Mouse (Mus musculus): Measurements from ENCODE around the gene Dop1b.

Gene Dop1b

DNA sequence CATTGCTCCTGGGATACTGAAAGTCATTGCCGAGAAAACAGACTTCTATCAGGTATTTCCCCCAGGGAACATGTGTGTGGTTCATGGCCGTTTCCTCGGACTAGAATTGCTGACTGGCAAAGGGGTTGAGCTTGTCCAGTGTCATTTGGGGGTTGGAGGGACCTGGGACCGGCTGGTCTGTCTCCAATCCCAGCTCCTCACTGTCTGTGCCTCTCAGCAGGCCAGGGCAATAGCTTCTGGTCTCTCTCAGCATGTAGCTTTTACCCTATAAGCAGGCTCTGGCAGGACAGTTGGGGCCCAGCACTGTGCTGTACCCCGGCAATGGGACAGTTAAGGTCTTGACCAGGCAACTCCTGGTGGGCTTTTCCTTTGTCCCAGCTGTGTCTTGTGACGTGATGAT is 51.7 kb downstream of the Dop1b start:
- 85% methylated on average over 6 of the region's 6 CpGs for WGBS

DNA sequence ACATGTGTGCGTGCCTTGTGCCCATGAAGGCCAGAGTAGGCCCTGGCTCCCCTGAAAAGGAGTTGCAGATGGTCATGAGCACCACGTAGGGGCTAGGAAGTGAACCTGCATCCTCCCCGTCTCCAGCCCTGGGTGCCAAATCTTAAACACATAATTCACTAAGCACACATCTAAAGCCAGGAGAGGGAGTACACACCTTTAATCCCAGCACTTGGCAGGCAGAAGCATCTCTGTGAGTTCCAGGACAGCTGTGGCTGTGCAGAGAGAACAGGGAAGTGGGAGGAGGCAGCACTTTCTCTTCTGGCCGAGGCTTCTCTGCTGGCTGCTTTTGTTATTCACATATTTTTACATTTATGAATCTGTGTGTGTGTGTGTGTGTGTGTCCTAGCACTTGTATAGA is 52.9 kb downstream of the Dop1b start:
- WGBS, result 41% methylated on average over 4 of the region's 4 CpGs

DNA sequence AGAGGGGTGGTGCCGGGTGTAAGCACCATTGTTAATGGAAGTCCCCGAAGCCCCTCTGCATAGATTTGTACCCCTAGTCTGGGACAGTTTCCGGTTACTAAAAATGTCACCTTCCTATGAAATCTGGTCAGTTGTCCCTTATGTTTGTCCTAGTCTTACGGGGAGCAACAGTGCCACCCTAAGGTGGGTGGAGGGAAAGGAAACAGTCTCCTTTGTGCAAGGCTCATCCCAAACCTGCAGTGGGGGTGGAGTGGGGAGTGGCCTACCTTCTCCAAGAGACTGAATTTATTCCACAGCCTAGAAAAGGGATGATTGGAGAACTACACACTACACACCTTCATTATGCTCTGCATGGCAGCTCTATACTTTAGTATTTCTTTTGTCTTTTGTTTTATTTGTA is 55.3 kb downstream of the Dop1b start:
- WGBS, result 48% methylated on average over 4 of the region's 4 CpGs

DNA sequence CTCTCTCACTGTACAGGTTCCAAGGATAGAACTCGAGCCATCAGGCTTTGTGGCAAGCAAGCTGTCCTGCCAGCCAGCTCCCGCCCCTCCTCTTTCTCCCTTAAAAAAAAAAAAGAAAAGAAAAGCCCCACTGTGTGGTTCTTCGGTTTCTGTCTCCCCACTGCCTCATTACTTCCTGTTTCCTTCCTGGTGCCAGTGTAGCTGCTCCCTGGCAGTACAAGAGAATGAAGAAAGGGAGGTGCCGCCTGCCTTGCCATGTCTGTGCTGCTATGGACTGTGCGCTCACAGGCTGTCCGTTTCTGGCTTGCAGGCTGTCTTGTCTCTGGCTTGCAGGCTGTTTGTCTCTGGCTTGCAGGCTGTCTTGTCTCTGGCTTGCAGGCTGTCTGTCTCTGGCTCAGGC is 55.8 kb downstream of the Dop1b start:
- 46% methylated on average over 6 of the region's 6 CpGs for WGBS

DNA sequence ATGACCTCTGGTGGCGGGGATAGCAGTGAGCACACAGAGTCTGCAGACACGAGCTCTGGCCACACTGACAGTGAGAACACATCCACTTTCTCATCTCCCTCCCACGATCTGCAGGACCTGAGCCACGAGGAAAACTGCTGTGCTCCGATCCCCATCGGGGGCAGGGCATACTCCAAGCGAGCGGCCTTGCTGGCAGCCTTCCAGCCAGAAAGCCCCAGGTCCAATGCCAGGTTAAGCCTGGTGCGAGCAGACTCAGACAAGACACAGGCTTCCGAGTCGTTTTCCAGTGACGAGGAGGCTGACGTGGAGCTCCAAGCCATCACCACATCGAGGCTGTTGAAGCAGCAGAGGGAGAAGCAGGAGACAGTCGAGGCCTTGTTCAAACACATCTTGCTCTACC is 57.9 kb downstream of the Dop1b start:
- WGBS, result 68% methylated on average over 15 of the region's 15 CpGs

DNA sequence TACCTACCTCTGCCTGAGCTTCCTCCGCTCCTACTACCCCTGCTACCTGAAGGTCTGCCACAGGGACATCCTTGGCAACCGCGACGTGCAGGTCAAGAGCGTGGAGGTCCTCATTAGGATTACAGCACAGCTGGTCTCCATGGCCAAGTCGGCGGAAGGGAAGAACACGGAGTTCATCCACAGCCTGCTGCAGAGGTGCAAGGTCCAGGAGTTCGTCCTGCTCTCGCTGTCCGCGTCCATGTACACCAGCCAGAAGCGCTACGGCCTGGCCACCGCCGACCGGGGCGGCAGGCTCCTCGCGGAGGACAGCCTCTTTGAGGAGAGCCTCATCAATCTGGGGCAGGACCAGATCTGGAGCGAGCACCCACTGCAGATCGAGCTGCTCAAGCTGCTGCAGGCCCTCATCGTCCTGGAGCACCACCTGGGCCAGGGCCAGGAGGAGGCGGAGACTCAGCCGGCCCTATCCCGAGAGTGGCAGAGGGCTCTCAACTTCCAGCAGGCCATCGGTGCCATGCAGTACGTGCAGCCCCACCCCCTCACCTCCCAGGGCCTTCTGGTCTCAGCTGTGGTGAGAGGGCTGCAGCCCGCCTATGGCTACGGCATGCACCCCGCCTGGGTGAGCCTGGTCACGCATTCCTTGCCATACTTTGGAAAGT is 58.7 kb downstream of the Dop1b start:
- WGBS, result 80% methylated on average over 32 of the region's 32 CpGs

DNA sequence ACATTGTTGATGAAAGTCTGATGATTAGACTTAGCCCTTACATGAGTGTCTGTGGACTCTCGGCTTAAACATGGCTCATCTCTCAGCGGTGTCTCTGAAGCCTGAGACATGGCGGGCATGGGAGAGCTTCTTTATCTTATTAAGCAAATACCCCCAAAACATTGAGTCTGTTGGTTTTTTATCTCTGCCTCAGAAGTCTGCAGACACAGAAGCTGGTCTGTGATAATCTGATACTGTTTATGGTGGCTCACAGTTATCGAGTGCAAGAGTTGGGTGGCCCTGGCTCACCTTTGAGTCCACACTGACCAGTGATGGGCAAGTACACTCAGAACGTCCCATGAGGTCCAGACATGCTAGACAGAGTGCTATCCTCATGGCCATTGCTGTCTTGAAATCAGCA is 63.0 kb downstream of the Dop1b start:
- WGBS, result 92% methylated on average over 5 of the region's 5 CpGs

DNA sequence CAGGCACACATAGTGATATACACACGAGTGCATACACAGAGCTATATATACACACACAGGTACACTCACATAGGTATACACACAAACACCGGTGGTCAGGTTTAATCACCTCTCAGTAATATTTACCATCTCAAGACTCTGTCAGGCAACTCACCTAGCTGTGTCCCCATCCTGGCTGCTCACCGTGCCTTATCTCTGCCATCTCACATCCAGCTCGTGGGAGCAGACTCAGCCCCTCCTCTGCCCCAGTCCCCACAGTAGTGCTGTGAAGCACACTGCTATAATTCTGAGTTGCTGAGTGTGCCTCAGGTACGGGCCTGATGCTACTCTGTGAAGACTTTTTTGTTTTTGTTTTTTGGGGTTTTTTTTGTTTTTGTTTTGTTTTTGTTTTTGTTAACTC is 64.8 kb downstream of the Dop1b start:
- 87% methylated on average over 5 of the region's 5 CpGs for WGBS

DNA sequence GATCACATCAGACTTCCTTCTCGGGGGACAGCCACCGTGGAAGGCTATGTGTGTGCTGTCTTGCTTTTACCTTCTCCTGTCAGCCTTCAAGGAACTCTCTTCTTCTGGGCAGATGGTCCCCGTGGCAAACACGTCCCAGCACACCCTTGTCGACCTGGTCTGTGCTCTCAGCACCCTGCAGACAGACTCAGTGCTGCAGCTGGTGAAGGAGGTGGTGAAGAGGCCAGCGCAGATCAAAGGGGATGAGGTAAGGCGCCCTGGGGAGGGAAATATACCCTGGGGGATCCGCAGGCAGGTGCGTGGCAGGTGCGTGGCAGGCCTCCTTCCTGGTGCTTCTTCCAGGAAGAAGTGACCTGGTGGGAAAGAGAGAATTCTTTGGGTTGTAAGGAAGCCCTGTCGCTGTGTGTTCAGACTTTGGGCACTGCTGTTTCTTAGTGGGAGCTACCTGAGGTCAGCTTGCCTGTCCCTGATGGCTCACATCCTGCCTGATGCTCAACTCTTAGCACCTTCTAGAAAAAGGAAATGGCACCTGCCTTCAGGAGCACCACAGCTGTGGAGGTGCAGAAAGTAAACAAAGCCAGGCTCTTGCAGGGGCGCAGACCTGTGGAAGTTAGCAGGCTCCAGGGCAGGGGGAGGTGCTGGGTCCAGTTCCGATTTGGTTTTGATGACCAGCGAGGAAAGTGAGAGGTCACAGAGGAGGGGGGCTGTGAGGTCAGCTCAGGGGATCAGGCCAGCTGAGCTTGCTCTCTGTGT is 65.7 kb downstream of the Dop1b start:
- 77% methylated on average over 14 of the region's 14 CpGs for WGBS

DNA sequence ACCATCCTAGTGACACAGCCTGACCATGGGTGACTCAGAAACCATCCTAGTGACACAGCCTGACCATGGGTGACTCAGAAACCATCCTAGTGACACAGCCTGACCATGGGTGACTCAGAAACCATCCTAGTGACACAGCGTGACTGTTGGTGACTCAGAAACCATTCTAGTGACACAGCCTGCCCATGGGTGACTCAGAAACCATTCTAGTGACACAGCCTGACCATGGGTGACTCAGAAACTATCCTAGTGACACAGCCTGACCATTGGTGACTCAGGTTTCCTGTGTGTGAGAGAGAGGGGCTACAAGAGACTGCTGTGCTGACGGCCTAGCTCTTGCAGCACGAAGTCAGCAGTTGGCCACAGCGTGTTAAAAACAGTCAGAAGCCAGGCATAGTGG is 66.7 kb downstream of the Dop1b start:
- 91% methylated on average over 4 of the region's 4 CpGs for WGBS

DNA sequence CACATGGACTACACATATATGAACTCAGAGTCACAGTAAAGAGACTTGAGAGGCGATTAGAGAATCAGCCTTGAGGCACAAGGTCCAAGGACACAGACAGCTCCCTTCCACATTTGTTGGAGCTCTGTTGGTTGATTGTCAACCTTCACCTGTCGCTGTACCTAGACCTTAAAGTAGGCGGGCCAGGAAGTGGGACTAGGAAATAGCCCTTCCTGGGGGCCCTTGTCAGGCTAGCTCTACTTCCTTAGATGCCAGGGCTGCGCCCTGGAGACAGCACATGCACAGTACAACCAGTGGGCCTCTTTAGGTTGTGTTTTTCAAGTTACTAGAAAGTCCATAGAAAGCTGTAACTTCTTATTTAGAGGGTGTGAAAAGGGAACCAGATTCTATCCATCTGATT is 67.8 kb downstream of the Dop1b start:
- 86% methylated on average over 4 of the region's 4 CpGs for WGBS

DNA sequence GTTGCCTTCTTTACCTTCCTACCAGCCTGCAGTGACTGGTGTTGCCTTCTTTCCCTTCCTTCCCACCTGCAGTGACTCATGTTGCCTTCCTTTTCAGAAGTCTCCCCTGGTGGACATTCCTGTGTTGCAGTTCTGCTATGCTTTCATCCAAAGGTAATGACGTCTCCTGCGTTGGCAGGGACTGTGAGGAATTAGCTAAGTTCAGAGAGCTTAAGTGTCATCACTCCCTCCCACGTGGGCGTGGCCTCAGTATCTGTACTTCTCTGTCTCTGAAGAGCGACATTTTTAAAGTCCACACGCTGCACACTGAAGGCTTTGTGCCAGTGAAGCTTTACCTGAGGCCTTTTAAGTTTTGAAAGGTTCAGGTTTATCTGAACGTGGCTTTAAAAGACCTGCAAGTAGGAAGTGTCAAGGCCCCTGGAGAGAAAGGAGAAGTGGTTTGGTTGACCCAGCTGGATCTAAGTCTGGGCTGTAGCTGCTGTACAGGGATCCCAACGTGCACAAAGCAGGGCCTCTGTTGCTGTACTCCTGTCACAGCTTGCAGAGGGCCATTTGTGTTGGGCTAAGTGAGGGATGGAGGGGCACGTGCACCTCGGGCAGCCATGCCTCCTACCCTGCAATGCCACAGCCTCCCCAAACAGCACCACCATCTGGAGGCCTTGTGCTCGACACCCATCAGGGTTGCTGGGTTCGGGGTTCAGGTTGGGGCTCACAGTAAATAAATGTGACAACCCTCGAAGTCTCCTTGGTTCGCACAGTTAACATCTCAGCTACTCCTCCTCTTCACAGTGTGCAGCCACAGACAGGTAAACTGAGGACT is 69.2 kb downstream of the Dop1b start:
- 63% methylated on average over 14 of the region's 14 CpGs for WGBS

DNA sequence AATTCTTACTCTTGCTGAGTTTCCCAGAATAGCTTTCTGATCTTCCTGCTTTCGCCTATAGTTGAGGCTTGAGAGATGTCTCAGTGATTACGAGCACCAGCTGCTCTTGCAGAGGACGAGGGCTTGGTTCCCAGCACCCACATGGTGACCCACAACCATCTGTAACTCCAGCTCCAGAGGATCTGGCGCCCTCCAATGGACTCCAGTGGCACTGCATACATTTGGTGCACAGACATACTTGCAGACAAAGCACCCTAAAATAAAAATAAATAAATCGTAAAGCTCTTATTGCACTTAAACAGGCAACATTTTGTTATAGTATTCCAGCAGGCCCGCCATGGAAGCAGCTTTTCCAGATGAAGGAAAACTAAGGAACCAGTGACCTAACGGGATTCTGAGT is 72.5 kb downstream of the Dop1b start:
- 87% methylated on average over 7 of the region's 7 CpGs for WGBS

DNA sequence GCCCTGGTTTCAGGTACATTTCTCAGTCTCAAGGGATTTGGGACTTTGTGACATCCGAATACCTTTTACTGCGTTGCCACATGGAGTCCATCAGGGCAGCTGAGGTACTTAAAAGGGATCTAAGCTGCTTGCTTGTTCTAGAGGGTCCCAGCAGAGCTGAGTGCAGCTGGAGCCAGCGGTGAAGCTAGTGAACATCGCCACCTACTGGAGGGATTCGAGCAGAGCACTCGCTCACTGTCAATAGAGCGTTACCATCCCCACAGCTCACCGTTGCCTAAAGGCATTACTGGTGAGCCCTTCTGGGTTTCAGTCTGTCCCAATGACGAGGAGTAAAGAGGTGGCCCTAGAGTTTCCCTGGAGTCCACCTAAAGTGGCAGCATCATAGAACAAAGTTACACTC is 74.1 kb downstream of the Dop1b start:
- WGBS, result 30% methylated on average over 9 of the region's 9 CpGs

DNA sequence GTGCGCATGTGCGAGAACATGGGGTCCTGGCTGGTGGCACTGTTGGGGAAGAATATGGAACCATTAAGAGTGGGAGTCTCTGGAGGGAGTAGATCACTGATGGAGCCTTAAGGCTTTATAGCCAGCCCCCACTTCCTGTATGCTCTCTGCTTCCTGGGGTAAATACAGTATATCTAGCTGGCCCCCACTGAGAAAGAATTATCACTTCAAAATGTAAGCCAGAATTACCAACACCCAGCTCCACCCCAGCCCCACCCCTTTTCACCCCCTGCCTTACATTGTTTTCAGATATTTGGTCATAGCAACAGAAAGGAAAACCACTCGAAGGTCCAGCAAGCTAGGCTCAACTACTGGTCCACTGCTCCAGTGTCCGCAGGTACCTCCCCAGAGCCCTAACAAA is 76.7 kb downstream of the Dop1b start:
- 90% methylated on average over 4 of the region's 4 CpGs for WGBS

DNA sequence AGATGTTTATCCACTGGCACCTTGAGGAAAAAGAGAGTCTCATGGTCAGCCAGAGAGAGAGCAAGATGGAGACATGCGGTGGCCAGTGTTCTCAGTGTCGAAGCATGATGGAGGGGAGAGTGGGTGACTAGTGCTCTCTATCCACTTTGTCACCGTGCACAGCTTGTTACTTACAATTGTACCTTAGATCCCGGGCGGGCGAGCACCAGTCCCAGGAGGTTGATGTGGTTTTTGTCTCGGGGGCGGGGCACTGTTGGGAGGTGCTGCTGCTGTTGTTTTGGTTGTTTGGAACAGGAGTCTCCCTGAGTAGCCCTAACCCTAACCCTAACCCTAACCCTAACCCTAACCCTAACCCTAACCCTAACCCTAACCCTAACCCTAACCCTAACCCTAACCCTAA is 77.2 kb downstream of the Dop1b start:
- WGBS, result 97% methylated on average over 8 of the region's 8 CpGs

DNA sequence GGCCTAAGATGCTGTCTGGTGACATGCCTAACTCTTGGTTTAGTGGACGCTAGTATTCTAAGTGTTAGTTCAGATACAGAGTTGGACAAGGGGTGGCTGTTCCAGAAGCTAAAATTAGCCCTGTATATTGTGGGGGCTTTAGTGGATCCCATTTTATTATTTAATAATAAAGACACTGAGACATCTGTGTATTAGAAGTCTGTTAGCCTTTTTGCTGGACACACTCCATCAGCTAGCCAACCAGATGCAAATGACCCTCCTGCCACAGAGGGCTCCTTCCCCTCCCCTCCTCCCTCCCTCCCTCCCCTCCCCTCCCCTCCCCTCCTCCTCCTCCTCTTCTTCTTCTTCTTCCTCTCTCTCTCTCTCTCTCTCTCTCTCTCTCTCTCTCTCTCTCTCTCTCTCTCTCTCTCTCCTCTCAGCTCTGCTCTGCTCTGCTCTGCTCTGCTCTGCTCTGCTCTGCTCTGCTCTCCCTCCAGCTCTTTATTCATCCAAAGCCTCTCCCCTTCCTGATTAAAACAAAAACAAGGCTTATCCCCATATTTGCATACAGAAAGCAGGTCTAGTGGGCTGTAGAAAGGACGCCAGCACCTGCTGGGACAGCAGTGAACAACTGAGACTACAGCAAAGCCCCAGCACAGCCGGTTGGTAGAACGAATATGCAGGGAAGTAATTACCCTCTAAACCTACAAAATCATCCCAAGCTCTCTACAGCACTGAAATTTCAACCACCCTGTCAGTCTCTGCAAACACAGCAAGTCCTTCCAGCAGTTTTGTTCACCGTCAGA is 78.5 kb downstream of the Dop1b start:
- 60% methylated on average over 5 of the region's 5 CpGs for WGBS

DNA sequence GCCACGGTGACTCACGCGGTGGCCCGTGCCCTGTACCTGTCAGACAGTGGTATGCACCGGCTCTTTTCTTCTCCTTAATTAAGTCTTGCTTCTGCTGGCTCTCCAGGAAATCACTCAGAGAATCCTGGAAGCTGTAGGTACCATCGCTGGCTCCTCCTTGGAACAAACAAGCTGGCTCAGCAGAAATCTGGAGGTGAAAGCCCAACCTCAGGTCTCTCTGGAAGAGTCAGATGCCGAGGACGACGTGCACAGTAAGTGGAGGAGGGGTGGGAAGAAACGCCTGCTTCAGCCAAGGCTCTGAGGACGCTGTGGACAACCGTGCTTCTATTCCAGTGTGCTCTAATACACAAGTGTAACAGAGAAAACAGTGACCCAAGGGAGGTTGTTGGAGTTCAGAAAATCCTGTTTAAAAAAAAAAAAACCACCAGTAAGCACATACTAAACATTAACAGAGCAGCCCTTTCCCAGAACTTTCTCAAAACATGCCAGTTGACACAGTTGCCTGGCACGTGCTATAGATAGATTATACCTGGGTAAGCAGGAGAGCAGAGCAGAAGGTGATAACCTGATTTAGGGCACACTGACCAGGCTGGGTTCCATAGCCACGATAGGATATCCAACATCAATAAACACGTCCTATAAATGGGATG is 81.4 kb downstream of the Dop1b start:
- WGBS, result 72% methylated on average over 15 of the region's 15 CpGs

DNA sequence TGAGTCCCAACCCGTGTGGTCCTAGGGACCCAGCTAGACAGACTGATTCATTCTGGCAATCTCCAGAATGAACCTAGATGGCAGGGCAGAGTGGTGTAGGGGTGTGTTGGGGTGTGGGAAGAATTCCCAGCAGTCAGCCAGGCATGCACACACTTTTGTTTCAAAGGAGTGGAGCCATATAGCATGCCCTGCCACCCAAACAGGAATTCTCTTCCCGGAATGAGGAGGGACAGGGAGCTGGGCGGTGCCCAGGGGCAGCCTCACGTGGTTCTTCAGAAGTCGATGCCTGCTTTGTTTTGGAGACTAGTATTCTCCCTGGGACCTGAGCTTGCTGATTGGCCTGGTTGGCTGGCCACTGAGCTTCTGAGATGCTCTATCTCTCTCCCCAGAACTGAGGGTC is 83.1 kb downstream of the Dop1b start:
- 71% methylated on average over 5 of the region's 5 CpGs for WGBS

DNA sequence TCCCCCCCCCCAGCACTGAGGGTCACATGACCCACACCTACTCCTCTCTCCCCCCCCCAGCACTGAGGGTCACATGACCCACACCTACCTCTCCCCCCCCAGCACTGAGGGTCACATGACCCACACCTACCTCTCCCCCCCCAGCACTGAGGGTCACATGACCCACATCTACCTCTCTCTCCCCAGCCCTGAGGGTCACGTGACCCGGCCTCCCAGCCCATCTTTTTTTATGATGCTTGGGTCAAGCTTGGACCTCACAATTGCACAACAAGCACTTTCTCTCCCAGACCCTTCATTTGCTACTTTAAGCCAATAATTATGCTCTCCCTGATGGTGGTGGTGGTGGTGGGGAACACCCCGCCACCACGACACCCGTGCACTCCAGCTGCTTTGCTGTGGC is 83.7 kb downstream of the Dop1b start:
- WGBS, result 95% methylated on average over 5 of the region's 5 CpGs

DNA sequence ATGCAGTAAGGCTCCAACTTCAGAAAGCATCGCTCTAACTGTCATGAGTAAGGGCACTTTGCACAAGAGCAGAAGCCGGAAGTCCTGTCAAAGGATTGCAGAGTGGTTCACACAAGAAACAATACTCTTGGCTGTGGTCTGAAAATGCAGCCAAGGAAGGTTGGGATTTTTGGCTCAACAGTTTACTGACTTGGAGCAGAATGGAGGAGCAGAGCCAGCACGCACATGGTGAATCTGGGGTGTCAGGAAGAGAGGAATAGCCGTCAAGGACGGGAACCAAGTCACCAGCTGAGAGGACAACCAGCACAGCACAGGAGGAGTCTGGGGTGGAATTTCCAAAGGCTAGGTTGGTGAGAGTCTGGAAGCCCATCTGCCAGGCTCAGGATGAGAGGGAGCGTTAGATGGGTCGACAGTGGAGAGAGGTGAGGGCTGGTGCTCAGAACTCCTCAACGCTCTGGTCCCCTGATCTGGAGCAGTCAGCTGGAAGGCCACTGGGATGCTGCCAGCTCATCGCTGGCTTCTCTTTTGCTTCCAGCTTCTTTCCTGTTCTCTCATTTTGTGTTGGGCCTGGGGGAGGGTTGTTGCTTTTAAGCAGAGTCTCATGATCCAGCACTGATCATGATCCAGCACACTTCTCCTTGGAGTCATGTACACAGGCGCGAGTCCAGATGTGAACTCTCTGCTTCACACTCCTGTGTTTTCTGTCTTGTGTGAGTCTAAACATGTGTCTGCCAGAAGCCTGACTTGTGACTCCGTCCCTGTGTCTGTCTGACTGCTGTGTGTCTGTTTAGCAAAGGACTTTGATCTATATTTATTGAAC is 85.5 kb downstream of the Dop1b start:
- WGBS, result 50% methylated on average over 12 of the region's 12 CpGs
